Mouse (Mus musculus): ENCODE measurements at regions not wholly inside any gene's neighbourhood (a gene's known extent, or its start where the extent isn't known, plus 50 kb on each side); places are given as distances from the start of the nearest gene placed in this dataset.
A peak's percentile ranks its signal among the peaks of the same experiment; 100 is the strongest.

GRCm38 (mm10) chr10:91583204-91583603, 402.1 kb upstream of the Tmpo start:
- H3K27me3 ChIP-seq, result no peaks in the 10 kb centered on the region
- H3K36me3 ChIP-seq, result no peaks in the 10 kb centered on the region
- ATAC-seq (ENCODE audit: insufficient number of reproducible peaks, insufficient read depth, low FRiP score, low TSS enrichment, low read depth), result no peak
- H3K9ac ChIP-seq (replicated peaks), result no peak overlapping the region
- no peak overlapping the region for H3K4me3 ChIP-seq (replicated peaks)
- H3K9me3 ChIP-seq, result no peaks in the 10 kb centered on the region
- no peaks in the 10 kb centered on the region for H3K4me1 ChIP-seq (replicated peaks)
- no peak overlapping the region for H3K27ac ChIP-seq
- 93% methylated on average over 3 of the region's 3 CpGs for WGBS
- no peak overlapping the region for H3K4me2 ChIP-seq

- Histone ChIP-seq H3K4me2 (no peak overlapping the region), H3K4me3 (replicated peaks) (no peak overlapping the region), H3K9me3 (no peaks in the 10 kb centered on the region), H3K4me1 (replicated peaks) (peaks cover 3% of the 10 kb centered on the region), H3K27me3 (no peaks in the 10 kb centered on the region), H3K9ac (replicated peaks) (no peak overlapping the region), H3K27ac (no peak overlapping the region), H3K36me3 (no peaks in the 10 kb centered on the region)
- ATAC-seq (ENCODE audit: insufficient number of reproducible peaks, insufficient read depth, low FRiP score, low TSS enrichment, low read depth), result no peak
- WGBS, result 54% methylated on average over 11 of the region's 11 CpGs
Observed at GRCm38 (mm10) chr10:91580959-91581358, 399.8 kb upstream of the Tmpo start.

- no peak overlapping the region for H3K4me3 ChIP-seq (replicated peaks)
- H3K36me3 ChIP-seq, result no peaks in the 10 kb centered on the region
- H3K4me2 ChIP-seq, result peak overlapping the region; percentile 22
- H3K4me1 ChIP-seq (replicated peaks), result peaks cover 16% of the 10 kb centered on the region
- no peak overlapping the region for H3K9ac ChIP-seq (replicated peaks)
- H3K27ac ChIP-seq, result peak overlapping the region; percentile 72
- WGBS, result 32% methylated on average over 17 of the region's 17 CpGs
- no peaks in the 10 kb centered on the region for H3K9me3 ChIP-seq
- peak; percentile 63; the same call in 1 of the 2 replicates for ATAC-seq (ENCODE audit: insufficient number of reproducible peaks, insufficient read depth, low FRiP score, low TSS enrichment, low read depth)
- no peaks in the 10 kb centered on the region for H3K27me3 ChIP-seq
Observed at GRCm38 (mm10) chr10:91575323-91576064, 394.4 kb upstream of the Tmpo start.

GRCm38 (mm10) chr10:91572796-91573195, 391.7 kb upstream of the Tmpo start:
- H3K27ac ChIP-seq, result no peak overlapping the region
- no peaks in the 10 kb centered on the region for H3K9me3 ChIP-seq
- WGBS, result 88% methylated on average over 7 of the region's 7 CpGs
- no peak overlapping the region for H3K9ac ChIP-seq (replicated peaks)
- no peak overlapping the region for H3K4me2 ChIP-seq
- ATAC-seq (ENCODE audit: insufficient number of reproducible peaks, insufficient read depth, low FRiP score, low TSS enrichment, low read depth), result no peak
- no peaks in the 10 kb centered on the region for H3K36me3 ChIP-seq
- no peaks in the 10 kb centered on the region for H3K27me3 ChIP-seq
- H3K4me3 ChIP-seq (replicated peaks), result no peak overlapping the region
- peaks cover 16% of the 10 kb centered on the region for H3K4me1 ChIP-seq (replicated peaks)

GRCm38 (mm10) chr10:91569046-91569445, 387.9 kb upstream of the Tmpo start:
- no peak for ATAC-seq (ENCODE audit: insufficient number of reproducible peaks, insufficient read depth, low FRiP score, low TSS enrichment, low read depth)
- WGBS, result 85% methylated on average over 6 of the region's 6 CpGs
- no peaks in the 10 kb centered on the region for H3K9me3 ChIP-seq
- no peak overlapping the region for H3K9ac ChIP-seq (replicated peaks)
- no peak overlapping the region for H3K4me2 ChIP-seq
- H3K4me1 ChIP-seq (replicated peaks), result no peaks in the 10 kb centered on the region; the same call in 1 of the 2 replicates
- H3K27me3 ChIP-seq, result no peaks in the 10 kb centered on the region
- H3K36me3 ChIP-seq, result no peaks in the 10 kb centered on the region
- H3K27ac ChIP-seq, result no peak overlapping the region
- H3K4me3 ChIP-seq (replicated peaks), result no peak overlapping the region

- Histone ChIP-seq H3K27me3 (no peaks in the 10 kb centered on the region), H3K36me3 (no peaks in the 10 kb centered on the region), H3K27ac (no peak overlapping the region), H3K9me3 (no peaks in the 10 kb centered on the region), H3K4me1 (replicated peaks) (no peaks in the 10 kb centered on the region), H3K4me2 (no peak overlapping the region), H3K4me3 (replicated peaks) (no peak overlapping the region), H3K9ac (replicated peaks) (no peak overlapping the region)
- no peak for ATAC-seq (ENCODE audit: insufficient number of reproducible peaks, insufficient read depth, low FRiP score, low TSS enrichment, low read depth)
- WGBS, result 39% methylated on average over 7 of the region's 7 CpGs
Observed at GRCm38 (mm10) chr10:91566116-91566774, 385.1 kb upstream of the Tmpo start.

GRCm38 (mm10) chr10:91559307-91559706, 378.2 kb upstream of the Tmpo start:
- Histone ChIP-seq H3K4me3 (replicated peaks) (no peak overlapping the region), H3K4me2 (no peak overlapping the region), H3K4me1 (replicated peaks) (no peaks in the 10 kb centered on the region), H3K27ac (no peak overlapping the region), H3K9me3 (no peaks in the 10 kb centered on the region), H3K27me3 (no peaks in the 10 kb centered on the region), H3K9ac (replicated peaks) (no peak overlapping the region), H3K36me3 (no peaks in the 10 kb centered on the region)
- 86% methylated on average over 5 of the region's 5 CpGs for WGBS
- no peak for ATAC-seq (ENCODE audit: insufficient number of reproducible peaks, insufficient read depth, low FRiP score, low TSS enrichment, low read depth)

- H3K9me3 ChIP-seq, result no peaks in the 10 kb centered on the region
- H3K4me2 ChIP-seq, result no peak overlapping the region
- H3K36me3 ChIP-seq, result no peaks in the 10 kb centered on the region
- no peak overlapping the region for H3K27ac ChIP-seq
- peaks cover 8% of the 10 kb centered on the region for H3K4me1 ChIP-seq (replicated peaks)
- no peak overlapping the region for H3K4me3 ChIP-seq (replicated peaks)
- no peak for ATAC-seq (ENCODE audit: insufficient number of reproducible peaks, insufficient read depth, low FRiP score, low TSS enrichment, low read depth)
- 57% methylated on average over 4 of the region's 4 CpGs for WGBS
- peaks cover 2% of the 10 kb centered on the region; the same call in 1 of the 2 replicates for H3K27me3 ChIP-seq
- H3K9ac ChIP-seq (replicated peaks), result no peak overlapping the region
Observed at GRCm38 (mm10) chr10:91548071-91548470, 367.0 kb upstream of the Tmpo start.

GRCm38 (mm10) chr10:91546140-91546539, 365.0 kb upstream of the Tmpo start:
- no peak overlapping the region for H3K9ac ChIP-seq (replicated peaks)
- H3K9me3 ChIP-seq, result no peaks in the 10 kb centered on the region
- peaks cover 5% of the 10 kb centered on the region; the same call in 1 of the 2 replicates for H3K27me3 ChIP-seq
- H3K4me1 ChIP-seq (replicated peaks), result peaks cover 8% of the 10 kb centered on the region
- no peak overlapping the region for H3K4me2 ChIP-seq
- H3K27ac ChIP-seq, result no peak overlapping the region
- ATAC-seq (ENCODE audit: insufficient number of reproducible peaks, insufficient read depth, low FRiP score, low TSS enrichment, low read depth), result peak; percentile 82; the same call in 1 of the 2 replicates
- H3K4me3 ChIP-seq (replicated peaks), result no peak overlapping the region
- 45% methylated on average over 9 of the region's 9 CpGs for WGBS
- no peaks in the 10 kb centered on the region for H3K36me3 ChIP-seq

- WGBS, result 77% methylated on average over 3 of the region's 3 CpGs
- Histone ChIP-seq H3K27me3 (peaks cover 5% of the 10 kb centered on the region; the same call in 1 of the 2 replicates), H3K9ac (replicated peaks) (no peak overlapping the region), H3K4me3 (replicated peaks) (no peak overlapping the region), H3K4me1 (replicated peaks) (peaks cover 8% of the 10 kb centered on the region), H3K27ac (no peak overlapping the region), H3K36me3 (no peaks in the 10 kb centered on the region), H3K4me2 (no peak overlapping the region), H3K9me3 (no peaks in the 10 kb centered on the region)
- no peak for ATAC-seq (ENCODE audit: insufficient number of reproducible peaks, insufficient read depth, low FRiP score, low TSS enrichment, low read depth)
Observed at GRCm38 (mm10) chr10:91545421-91545820, 364.3 kb upstream of the Tmpo start.

- Histone ChIP-seq H3K4me1 (replicated peaks) (peaks cover 8% of the 10 kb centered on the region), H3K27ac (no peak overlapping the region), H3K9me3 (no peaks in the 10 kb centered on the region), H3K9ac (replicated peaks) (no peak overlapping the region), H3K27me3 (peaks cover 5% of the 10 kb centered on the region; the same call in 1 of the 2 replicates), H3K4me3 (replicated peaks) (no peak overlapping the region), H3K4me2 (no peak overlapping the region), H3K36me3 (no peaks in the 10 kb centered on the region)
- ATAC-seq (ENCODE audit: insufficient number of reproducible peaks, insufficient read depth, low FRiP score, low TSS enrichment, low read depth), result no peak
- 82% methylated on average over 3 of the region's 3 CpGs for WGBS
Observed at GRCm38 (mm10) chr10:91543167-91543918, 362.2 kb upstream of the Tmpo start.
